Mouse (Mus musculus) heart, postnatal 0 days (tissue): ENCODE data around the gene Zscan20. TPM values are rescaled to one million over a fixed set of nuclear protein-coding genes. Genes with fewer than 3 reads are reported as not detected.
"Not testable (repeated sequence)": the region's sequence is repeated elsewhere in the genome, so short reads cannot be mapped to it uniquely, and the experiment has no call there.

Experiments used
- ATAC-seq: fragments of 200-750 bp; cut with Nextera tagmentation; 2 replicates; pipeline ENCODE4 v1.8.0; 2017; ENCODE audit warnings: low read depth, moderate number of reproducible peaks, moderate library complexity; ENCODE audit not compliant: insufficient read depth
- DNase-seq: peaks from one replicate; pipeline ENCODE4 v3.0.0-alpha.2; 2016; ENCODE audit warnings: low spot score
- H3K27ac ChIP-seq: fragments of 300-500 bp; sonication (generic); 2 replicates; pipeline ENCODE4 v1.5.1; 2014; ENCODE audit warnings: low read depth, mild to moderate bottlenecking
- H3K27me3 ChIP-seq: fragments of 300-500 bp; sonication (generic); 2 replicates; pipeline ENCODE4 v1.6.1; 2014; ENCODE audit warnings: low read length, mixed read lengths; ENCODE audit not compliant: control insufficient read depth, insufficient read depth
- H3K36me3 ChIP-seq: fragments of 300-500 bp; sonication (generic); replicated peaks from 2 replicates; pipeline ENCODE4 v1.6.1; 2014; ENCODE audit warnings: low read length, mixed read lengths; ENCODE audit not compliant: control insufficient read depth, insufficient read depth
- H3K4me1 ChIP-seq: fragments of 300-500 bp; sonication (generic); 2 replicates; pipeline ENCODE4 v1.6.1; 2014; ENCODE audit warnings: antibody characterized with exemption; ENCODE audit not compliant: control insufficient read depth, insufficient read depth
- H3K4me2 ChIP-seq: fragments of 300-500 bp; sonication (generic); 2 replicates; pipeline ENCODE4 v1.6.1; 2014; ENCODE audit warnings: low read depth, mild to moderate bottlenecking, low read length, moderate library complexity
- H3K4me3 ChIP-seq: fragments of 300-500 bp; sonication (generic); 2 replicates; pipeline ENCODE4 v1.5.1; 2014; ENCODE audit warnings: low read depth, low read length
- H3K9ac ChIP-seq: fragments of 300-500 bp; sonication (generic); replicated peaks from 2 replicates; pipeline ENCODE4 v1.6.1; 2014; ENCODE audit warnings: low read depth, low read length, mixed read lengths
- H3K9me3 ChIP-seq: fragments of 300-500 bp; sonication (generic); replicated peaks from 2 replicates; pipeline ENCODE4 v1.6.1; 2016; ENCODE audit warnings: low read length; ENCODE audit not compliant: control insufficient read depth
- CTCF ChIP-seq: IDR thresholded peaks from 2 replicates; pipeline ENCODE4 v1.5.1; 2016; ENCODE audit warnings: antibody characterized with exemption, control low read depth, low read depth
- EP300 ChIP-seq: IDR thresholded peaks from 2 replicates; pipeline ENCODE4 v1.6.1; 2016; ENCODE audit warnings: antibody characterized with exemption, low read depth
- WGBS: fragments of 180-500 bp; shearing (Covaris S2); extraction: QIAGEN DNeasy Blood & Tissue Kit; methylation state at CpG from one replicate; pipeline ENCODE4 v1.1.7; 2014; 5-methylcytosine and 5-hydroxymethylcytosine counted together
- polyA plus RNA-seq: library from polyadenylated mRNA; unstranded; fragments of >200 nt; fragmentation: Nextera tagmentation; extraction: Ambion mirVana; gene quantifications from 2 replicates; pipeline ENCODE4 v1.2.1, GENCODE M21; 2015
- total RNA-seq: library from RNA; depleted of rRNA; stranded (reverse); fragments of >200 nt; gene quantifications from 2 replicates; pipeline ENCODE4 v1.2.3, GENCODE M21; 2014; ENCODE audit warnings: low replicate concordance; rRNA removed

Zscan20 gene
- total and polyA plus RNA-seq, 2 experiments from 2014 or later, result 0.86 to 27.0 TPM

DNA sequence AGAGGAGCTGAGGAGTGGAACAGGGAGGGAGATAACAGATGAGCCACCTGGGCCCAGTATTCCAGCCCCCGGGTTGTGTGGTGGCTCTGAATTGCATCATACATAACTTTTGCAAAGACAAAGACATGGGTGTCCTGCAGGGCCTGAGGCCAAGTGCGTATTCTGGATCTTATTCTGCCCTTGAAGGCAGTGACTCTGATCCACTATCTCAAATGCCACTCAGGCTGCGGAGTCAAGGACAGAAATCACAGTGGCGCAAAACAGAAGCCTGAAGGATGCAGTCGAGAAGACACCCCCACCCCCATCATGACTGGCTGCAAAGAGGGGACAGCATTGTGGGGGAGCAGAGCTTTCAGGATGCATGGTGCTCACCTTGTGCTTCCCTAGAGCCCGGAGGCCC lies 59.1 kb downstream of the Zscan20 start:
- TF ChIP-seq EP300, result no peak
- no peak for TF ChIP-seq CTCF

GRCm38 (mm10) chr4:128543956-128544486 lies 65.9 kb downstream of the Zscan20 start:
- not testable (repeated sequence) for H3K9ac ChIP-seq, H3K27ac ChIP-seq, H3K4me2 ChIP-seq, H3K36me3 ChIP-seq, H3K27me3 ChIP-seq, ATAC-seq, H3K4me1 ChIP-seq, DNase-seq, H3K9me3 ChIP-seq, H3K4me3 ChIP-seq
- 67% methylated on average over 2 of the region's 2 CpGs for WGBS

More for the DNA sequence above, 59.1 kb downstream of the Zscan20 start:
- ATAC-seq, result no peak
- WGBS, result 60% methylated on average over 6 of the region's 6 CpGs
- H3K4me3 ChIP-seq, result no peak overlapping the region
- H3K4me1 ChIP-seq, result no peaks in the 10 kb centered on the region
- no peaks in the 10 kb centered on the region for H3K36me3 ChIP-seq
- no peak overlapping the region for H3K4me2 ChIP-seq
- H3K27me3 ChIP-seq, result no peaks in the 10 kb centered on the region
- no peak for DNase-seq
- no peaks in the 10 kb centered on the region for H3K9me3 ChIP-seq
- no peak overlapping the region for H3K27ac ChIP-seq
- H3K9ac ChIP-seq, result no peak overlapping the region

DNA sequence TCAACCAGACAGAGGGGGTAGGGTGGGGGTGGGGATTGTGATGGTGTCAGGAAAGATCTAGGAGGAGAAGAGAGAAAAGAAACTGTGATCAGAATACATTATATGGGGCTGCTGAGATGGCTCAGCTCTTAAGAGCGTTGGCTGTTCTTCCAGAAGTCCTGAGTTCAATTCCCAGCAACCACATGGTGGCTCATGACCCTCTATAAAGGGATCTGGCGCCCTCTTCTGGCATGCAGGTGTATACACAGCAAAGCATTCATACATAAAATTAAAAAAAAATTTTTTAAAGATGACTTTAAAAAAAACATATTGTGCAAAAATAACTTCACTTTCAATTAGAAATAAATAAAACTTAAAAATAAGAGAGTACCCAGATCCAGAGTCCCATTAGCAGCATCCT lies 66.5 kb downstream of the Zscan20 start:
- no peak for DNase-seq
- TF ChIP-seq CTCF (peak; percentile 35), EP300 (no peak)

More for the DNA sequence above, 66.5 kb downstream of the Zscan20 start:
- Histone ChIP-seq H3K27ac (no peak overlapping the region), H3K4me2 (no peak overlapping the region), H3K4me3 (no peak overlapping the region), H3K36me3 (no peaks in the 10 kb centered on the region), H3K9me3 (no peaks in the 10 kb centered on the region), H3K27me3 (no peaks in the 10 kb centered on the region), H3K4me1 (no peaks in the 10 kb centered on the region), H3K9ac (no peak overlapping the region)
- ATAC-seq, result no peak
- WGBS, result 19% methylated on average over 2 of the region's 2 CpGs

Other genes with a start within 250 kb of the Zscan20 start
- 0.73 TPM in 1 of 2 replicates, not detected in the other for gene Tlr12, start 8.5 kb upstream of the Zscan20 start, total RNA-seq
- gene Tlr12, start 8.5 kb upstream of the Zscan20 start, polyA plus RNA-seq, result 0.14 and 0.23 TPM in 2 replicates
- 47.7 and 51.6 TPM in 2 replicates for gene Phc2, start 44.6 kb upstream of the Zscan20 start, total RNA-seq
- gene Phc2, start 44.6 kb upstream of the Zscan20 start, polyA plus RNA-seq, result 17.5 and 22.0 TPM in 2 replicates
- gene A3galt2, start 145.3 kb upstream of the Zscan20 start, total RNA-seq, result not detected in 2 replicates
- gene A3galt2, start 145.3 kb upstream of the Zscan20 start, polyA plus RNA-seq, result 0.03 TPM in 1 of 2 replicates, not detected in the other
- 8.4 and 10.8 TPM in 2 replicates for gene Zfp362, start 195.9 kb upstream of the Zscan20 start, total RNA-seq
- gene Zfp362, start 195.9 kb upstream of the Zscan20 start, polyA plus RNA-seq, result 10.3 and 11.6 TPM in 2 replicates